Mouse (Mus musculus) neural tube, embryonic 11.5 days (tissue): ENCODE measurements around the gene Fmnl3. TPM values are rescaled to one million over a fixed set of nuclear protein-coding genes. Genes with fewer than 3 reads are reported as not detected.

ENCODE experiments used
- ATAC-seq: fragments of 200-750 bp; cut with Nextera tagmentation; 2 replicates; pipeline ENCODE4 v1.8.0; 2017; ENCODE audit warnings: moderate number of reproducible peaks, mild to moderate bottlenecking, moderate TSS enrichment, moderate library complexity; ENCODE audit not compliant: insufficient read depth, low FRiP score, low TSS enrichment
- DNase-seq: peaks from one replicate; pipeline ENCODE4 v3.0.0-alpha.2; 2015; ENCODE audit warnings: low spot score
- H3K27ac ChIP-seq: fragments of 300-500 bp; sonication (generic); 2 replicates; pipeline ENCODE4 v1.5.1; 2014; ENCODE audit warnings: low read depth, mild to moderate bottlenecking, low read length
- H3K27me3 ChIP-seq: fragments of 300-500 bp; sonication (generic); 2 replicates; pipeline ENCODE4 v1.6.1; 2014; ENCODE audit warnings: mild to moderate bottlenecking, low read length, mixed read lengths; ENCODE audit not compliant: control insufficient read depth, insufficient read depth
- H3K36me3 ChIP-seq: fragments of 300-500 bp; sonication (generic); 2 replicates; pipeline ENCODE4 v1.6.1; 2014; ENCODE audit warnings: mild to moderate bottlenecking, low read length, moderate library complexity, mixed read lengths; ENCODE audit not compliant: control insufficient read depth, insufficient read depth
- H3K4me1 ChIP-seq: fragments of 300-500 bp; sonication (generic); 2 replicates; pipeline ENCODE4 v1.6.1; 2014; ENCODE audit warnings: low read length, mixed read lengths; ENCODE audit not compliant: control insufficient read depth, insufficient read depth
- H3K4me2 ChIP-seq: fragments of 300-500 bp; sonication (generic); 2 replicates; pipeline ENCODE4 v1.6.1; 2014; ENCODE audit warnings: low read depth, mild to moderate bottlenecking, moderate library complexity
- H3K4me3 ChIP-seq: fragments of 300-500 bp; sonication (generic); 2 replicates; pipeline ENCODE4 v1.5.1; 2014; ENCODE audit warnings: low read depth, low read length
- H3K9ac ChIP-seq: fragments of 300-500 bp; sonication (generic); 2 replicates; pipeline ENCODE4 v1.6.1; 2014; ENCODE audit warnings: mild to moderate bottlenecking, low read length
- H3K9me3 ChIP-seq: fragments of 300-500 bp; sonication (generic); 2 replicates; pipeline ENCODE4 v1.6.1; 2016; ENCODE audit warnings: low read length; ENCODE audit not compliant: control insufficient read depth
- WGBS: fragments of 180-500 bp; shearing (Covaris S2); extraction: QIAGEN DNeasy Blood & Tissue Kit; methylation state at CpG from one replicate; pipeline ENCODE4 v1.1.7; 2014; 5-methylcytosine and 5-hydroxymethylcytosine counted together
- polyA plus RNA-seq: library from polyadenylated mRNA; unstranded; fragments of >200 nt; fragmentation: Nextera tagmentation; extraction: Ambion mirVana; gene quantifications from 2 replicates; pipeline ENCODE4 v1.2.1, GENCODE M21; 2014

Gene Fmnl3
- polyA plus RNA-seq, 1 experiment from 2014 or later = 13.7 TPM

GRCm38 (mm10) chr15:99330324-99330723, 40.0 kb downstream of the Fmnl3 start:
- Histone ChIP-seq H3K36me3 (peaks cover 4% of the 10 kb centered on the region), H3K4me1 (peaks cover 2% of the 10 kb centered on the region; the same call in 1 of the 2 replicates), H3K9ac (no peak overlapping the region), H3K4me3 (no peak overlapping the region), H3K4me2 (no peak overlapping the region), H3K27me3 (no peaks in the 10 kb centered on the region), H3K27ac (no peak overlapping the region), H3K9me3 (no peaks in the 10 kb centered on the region)
- WGBS = 75% methylated on average over 2 of the region's 2 CpGs
- ATAC-seq (no peak), DNase-seq (no peak)

DNA sequence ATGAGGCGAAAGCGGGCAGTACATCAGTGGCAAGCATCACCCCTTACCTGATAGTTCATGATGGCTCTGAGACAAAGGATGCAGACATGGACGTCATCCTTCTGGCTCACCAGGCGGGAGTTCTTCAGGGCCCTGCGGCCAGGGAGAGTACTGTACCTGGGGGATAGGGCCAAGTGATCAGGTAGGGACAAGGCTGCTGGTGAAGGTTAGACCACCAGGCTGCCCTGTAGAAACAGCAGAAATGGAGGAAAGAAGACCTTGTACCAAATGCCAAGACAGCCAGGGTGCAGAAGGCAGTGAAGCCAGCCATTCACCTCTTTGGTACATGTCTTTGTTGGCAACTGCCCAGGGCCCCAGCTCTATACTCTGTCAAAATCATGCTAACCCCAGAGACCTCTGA, 42.3 kb downstream of the Fmnl3 start:
- no peak overlapping the region for H3K9ac ChIP-seq
- no peaks in the 10 kb centered on the region for H3K4me1 ChIP-seq
- no peak for DNase-seq
- peaks cover 4% of the 10 kb centered on the region for H3K36me3 ChIP-seq
- H3K27me3 ChIP-seq = no peaks in the 10 kb centered on the region
- no peak overlapping the region for H3K4me2 ChIP-seq
- no peaks in the 10 kb centered on the region for H3K9me3 ChIP-seq
- WGBS = 94% methylated on average over 5 of the region's 5 CpGs
- no peak overlapping the region for H3K4me3 ChIP-seq
- ATAC-seq = no peak
- no peak overlapping the region for H3K27ac ChIP-seq

DNA sequence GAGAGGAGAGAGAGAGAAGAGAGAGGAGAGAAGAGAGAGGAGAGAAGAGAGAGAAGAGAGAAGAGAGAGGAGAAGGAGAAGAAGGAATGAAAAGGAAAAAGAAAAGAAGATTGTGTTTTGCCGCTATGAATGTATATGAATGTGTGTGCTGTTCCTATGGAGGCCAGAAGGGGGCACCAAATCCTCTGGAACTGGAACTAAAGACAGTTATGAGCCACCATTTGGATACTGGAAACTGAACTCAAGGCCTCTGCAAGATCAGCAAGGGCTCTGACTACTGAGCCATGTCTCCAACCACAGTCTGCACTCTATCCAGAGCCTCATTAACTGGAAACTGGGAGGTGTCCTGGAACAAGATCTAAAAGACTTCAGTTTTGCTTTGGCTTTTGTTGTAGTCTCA, 43.3 kb downstream of the Fmnl3 start:
- peaks cover 6% of the 10 kb centered on the region for H3K36me3 ChIP-seq
- H3K4me2 ChIP-seq = no peak overlapping the region
- WGBS = 69% methylated on average over 1 of the region's 1 CpGs
- no peaks in the 10 kb centered on the region for H3K27me3 ChIP-seq
- H3K27ac ChIP-seq = no peak overlapping the region
- H3K4me1 ChIP-seq = no peaks in the 10 kb centered on the region
- no peaks in the 10 kb centered on the region for H3K9me3 ChIP-seq
- H3K4me3 ChIP-seq = no peak overlapping the region
- DNase-seq = no peak
- ATAC-seq = no peak
- H3K9ac ChIP-seq = no peak overlapping the region

DNA sequence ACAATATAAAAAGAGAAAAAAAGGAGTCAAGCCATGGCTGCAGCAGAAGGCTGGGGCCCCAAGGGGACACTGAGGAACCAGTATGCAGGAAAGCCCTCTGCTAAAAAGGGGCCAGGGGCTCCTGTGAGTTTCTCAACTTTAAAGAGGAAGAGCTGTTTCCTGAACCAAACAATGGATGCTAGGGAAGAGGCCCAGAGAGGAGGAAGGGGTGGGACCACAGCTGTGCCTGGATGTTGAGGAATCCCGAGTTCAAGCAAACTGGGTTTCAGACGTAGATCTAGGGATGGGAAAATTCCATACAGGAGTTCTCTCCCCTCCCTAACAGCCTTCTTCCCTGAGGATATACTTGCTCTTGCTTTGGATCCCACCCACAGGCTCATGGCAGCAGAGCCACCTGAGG, 43.9 kb downstream of the Fmnl3 start:
- no peak for ATAC-seq
- Histone ChIP-seq H3K9ac (no peak overlapping the region), H3K4me2 (no peak overlapping the region), H3K4me3 (no peak overlapping the region), H3K27ac (no peak overlapping the region), H3K36me3 (peaks cover 8% of the 10 kb centered on the region), H3K9me3 (no peaks in the 10 kb centered on the region), H3K27me3 (no peaks in the 10 kb centered on the region), H3K4me1 (no peaks in the 10 kb centered on the region)
- DNase-seq = no peak
- WGBS = 63% methylated on average over 2 of the region's 2 CpGs

DNA sequence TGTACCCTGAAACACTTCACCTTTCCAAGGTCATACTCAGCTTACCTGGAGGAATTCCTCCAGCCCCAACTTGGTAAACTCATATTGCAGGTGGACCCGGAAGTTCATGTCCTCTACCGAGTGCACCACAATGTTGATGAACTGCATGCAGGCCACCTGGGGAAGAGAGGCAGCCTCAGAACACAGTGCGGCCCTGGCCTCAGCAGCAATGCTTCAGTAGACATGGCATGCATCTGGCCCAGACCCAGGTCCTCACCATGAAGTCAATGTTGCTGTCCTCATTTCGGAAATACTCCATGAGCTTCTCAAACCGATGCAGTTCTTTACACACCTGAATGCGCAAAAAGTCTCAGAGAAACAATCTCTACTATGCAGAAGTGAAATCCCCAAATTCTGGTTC, 44.7 kb downstream of the Fmnl3 start:
- H3K27ac ChIP-seq = no peak overlapping the region
- no peak overlapping the region for H3K9ac ChIP-seq
- no peak for DNase-seq
- H3K4me3 ChIP-seq = no peak overlapping the region
- H3K27me3 ChIP-seq = no peaks in the 10 kb centered on the region
- no peak for ATAC-seq
- no peak overlapping the region for H3K4me2 ChIP-seq
- 94% methylated on average over 6 of the region's 6 CpGs for WGBS
- H3K36me3 ChIP-seq = peaks cover 12% of the 10 kb centered on the region
- no peaks in the 10 kb centered on the region for H3K9me3 ChIP-seq
- H3K4me1 ChIP-seq = no peaks in the 10 kb centered on the region

DNA sequence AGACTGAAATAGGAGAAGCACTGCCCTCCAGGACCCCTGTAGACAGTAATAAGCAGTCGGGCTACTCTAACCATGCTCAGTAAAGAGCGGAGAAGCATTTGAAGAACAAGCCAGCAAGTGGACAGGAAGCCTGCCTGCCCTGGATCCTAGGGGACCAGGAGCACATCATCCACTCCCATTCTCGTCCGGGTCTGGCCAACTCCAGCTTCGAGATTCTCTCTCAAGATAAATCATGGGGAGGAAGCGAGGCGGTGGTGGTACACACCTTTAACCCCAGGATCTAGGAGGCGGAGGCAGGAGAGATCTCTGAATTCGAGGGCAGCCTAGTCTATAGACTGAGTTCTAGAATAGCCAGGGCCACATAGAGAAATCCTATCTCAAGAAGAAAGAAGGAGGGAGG, 46.1 kb downstream of the Fmnl3 start:
- no peak overlapping the region for H3K4me2 ChIP-seq
- DNase-seq = no peak
- no peaks in the 10 kb centered on the region for H3K27me3 ChIP-seq
- H3K9me3 ChIP-seq = no peaks in the 10 kb centered on the region
- H3K36me3 ChIP-seq = peaks cover 14% of the 10 kb centered on the region
- no peak overlapping the region for H3K4me3 ChIP-seq
- H3K27ac ChIP-seq = no peak overlapping the region
- H3K9ac ChIP-seq = no peak overlapping the region
- 85% methylated on average over 9 of the region's 9 CpGs for WGBS
- no peak for ATAC-seq
- no peaks in the 10 kb centered on the region for H3K4me1 ChIP-seq

- Histone ChIP-seq H3K4me1 (no peaks in the 10 kb centered on the region), H3K9me3 (no peaks in the 10 kb centered on the region), H3K36me3 (peaks cover 22% of the 10 kb centered on the region), H3K4me2 (no peak overlapping the region), H3K9ac (no peak overlapping the region), H3K4me3 (no peak overlapping the region), H3K27ac (no peak overlapping the region), H3K27me3 (no peaks in the 10 kb centered on the region)
- ATAC-seq (no peak), DNase-seq (no peak)
- 86% methylated on average over 9 of the region's 9 CpGs for WGBS
Measured at GRCm38 (mm10) chr15:99320978-99321377, 49.3 kb downstream of the Fmnl3 start.

DNA sequence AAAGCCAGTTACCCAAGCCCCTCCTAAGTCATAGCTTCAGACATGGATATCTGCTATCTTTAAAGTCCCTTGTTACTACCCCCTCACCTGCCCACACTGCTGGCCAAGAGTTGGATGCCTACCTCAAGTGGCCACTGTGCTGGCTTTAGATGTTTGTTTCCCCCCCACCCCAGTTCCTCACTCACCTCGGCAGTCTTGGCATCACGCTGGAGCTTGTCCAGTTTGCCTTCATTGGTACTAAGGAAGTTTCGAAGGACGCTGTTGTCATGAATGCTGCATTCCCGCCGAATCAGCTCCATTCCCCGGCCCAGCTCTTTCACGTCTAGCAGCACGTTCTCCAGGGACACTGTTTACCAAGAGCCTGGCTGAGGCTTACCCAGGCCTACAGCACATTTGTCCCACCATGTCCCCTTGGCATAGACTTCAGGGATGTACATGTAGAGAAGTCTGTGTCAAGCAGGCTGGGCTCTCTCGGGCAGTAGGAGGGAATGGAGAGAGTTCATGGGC, 50.1 kb downstream of the Fmnl3 start:
- H3K4me3 ChIP-seq = no peak overlapping the region
- H3K27me3 ChIP-seq = no peaks in the 10 kb centered on the region
- no peak for ATAC-seq
- no peak overlapping the region for H3K9ac ChIP-seq
- H3K9me3 ChIP-seq = no peaks in the 10 kb centered on the region
- H3K36me3 ChIP-seq = peaks cover 23% of the 10 kb centered on the region
- H3K4me2 ChIP-seq = no peak overlapping the region
- H3K4me1 ChIP-seq = no peaks in the 10 kb centered on the region
- no peak overlapping the region for H3K27ac ChIP-seq
- DNase-seq = no peak
- 92% methylated on average over 10 of the region's 10 CpGs for WGBS

- H3K4me1 ChIP-seq = no peaks in the 10 kb centered on the region
- ATAC-seq = no peak
- peaks cover 27% of the 10 kb centered on the region for H3K36me3 ChIP-seq
- H3K9me3 ChIP-seq = no peaks in the 10 kb centered on the region
- H3K27me3 ChIP-seq = no peaks in the 10 kb centered on the region
- WGBS = 82% methylated on average over 3 of the region's 3 CpGs
- H3K9ac ChIP-seq = no peak overlapping the region
- DNase-seq = no peak
- H3K4me2 ChIP-seq = no peak overlapping the region
- no peak overlapping the region for H3K27ac ChIP-seq
- no peak overlapping the region for H3K4me3 ChIP-seq
Measured at GRCm38 (mm10) chr15:99319411-99319871, 50.8 kb downstream of the Fmnl3 start.
